Mouse (Mus musculus): ENCODE measurements around the gene Shc1. TPM values are rescaled to one million over a fixed set of nuclear protein-coding genes. Genes with fewer than 3 reads are reported as not detected.
"Not testable (repeated sequence)": the region's sequence is repeated elsewhere in the genome, so short reads cannot be mapped to it uniquely, and the experiment has no call there.

Shc1 gene
- polyA plus RNA-seq, 1 experiment from 2014 or later: 57.5 TPM

DNA sequence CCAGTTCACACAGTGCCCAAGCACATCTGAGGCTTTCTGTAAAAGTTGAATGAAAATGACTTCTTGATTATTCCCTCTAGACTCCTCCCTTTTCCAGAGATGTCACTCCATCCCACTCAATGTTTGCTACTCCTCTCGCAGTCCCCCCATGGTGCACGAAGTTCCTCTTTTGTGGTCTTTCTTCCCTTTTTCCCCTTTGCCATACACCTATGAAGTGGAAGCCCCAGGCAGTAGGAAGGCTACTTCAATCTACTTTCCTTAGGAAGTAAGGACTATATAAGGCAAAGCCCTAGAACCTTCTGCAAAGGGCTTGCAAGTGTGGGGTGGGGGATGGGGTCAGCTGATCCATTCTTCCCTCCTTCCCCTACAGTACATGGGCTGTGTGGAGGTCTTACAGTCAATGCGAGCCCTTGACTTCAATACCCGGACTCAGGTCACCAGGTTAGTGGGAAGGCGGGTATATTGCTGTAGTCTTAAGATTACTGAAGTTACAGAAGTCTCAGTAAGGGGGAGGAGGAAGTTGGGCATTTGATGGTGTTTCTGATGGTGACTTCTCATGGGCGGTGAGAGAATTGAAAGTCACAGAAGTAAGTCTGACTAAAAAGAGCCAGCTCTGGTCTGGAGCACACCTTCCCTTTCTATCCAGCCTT is 4.4 kb downstream of the Shc1 start:
- Histone ChIP-seq H3K27ac (no peak overlapping the region), H3K4me3 (peak overlapping the region; percentile 36; the same call in 1 of the 2 replicates), H3K4me1 (peaks cover 44% of the 10 kb centered on the region), H3K9ac (no peak overlapping the region), H3K27me3 (replicated peaks) (no peaks in the 10 kb centered on the region), H3K4me2 (replicated peaks) (peak overlapping the region; percentile 64), H3K36me3 (peaks cover 29% of the 10 kb centered on the region), H3K9me3 (no peaks in the 10 kb centered on the region)
- no peak for ATAC-seq (ENCODE audit: low FRiP score, low read depth)
- WGBS: 74% methylated on average over 6 of the region's 6 CpGs

- Histone ChIP-seq H3K4me2 (replicated peaks) (no peak overlapping the region), H3K4me1 (peaks cover 35% of the 10 kb centered on the region)
- WGBS: 94% methylated on average over 5 of the region's 5 CpGs
Observed at GRCm38 (mm10) chr3:89424416-89425140, 6.3 kb downstream of the Shc1 start.

GRCm38 (mm10) chr3:89425141-89425525 is 6.9 kb downstream of the Shc1 start:
- Histone ChIP-seq H3K36me3 (peaks cover 29% of the 10 kb centered on the region), H3K9ac (no peak overlapping the region), H3K9me3 (no peaks in the 10 kb centered on the region), H3K4me3 (no peak overlapping the region), H3K4me2 (replicated peaks) (no peak overlapping the region), H3K27me3 (replicated peaks) (no peaks in the 10 kb centered on the region), H3K4me1 (peaks cover 30% of the 10 kb centered on the region), H3K27ac (no peak overlapping the region)
- 88% methylated on average over 5 of the region's 5 CpGs for WGBS
- no peak for ATAC-seq (ENCODE audit: low FRiP score, low read depth)

More at GRCm38 (mm10) chr3:89424416-89425140, 6.3 kb downstream of the Shc1 start:
- Histone ChIP-seq H3K27ac (no peak overlapping the region), H3K36me3 (peaks cover 29% of the 10 kb centered on the region), H3K9ac (no peak overlapping the region), H3K27me3 (replicated peaks) (no peaks in the 10 kb centered on the region), H3K9me3 (no peaks in the 10 kb centered on the region), H3K4me3 (no peak overlapping the region)
- ATAC-seq (ENCODE audit: low FRiP score, low read depth): no peak

DNA sequence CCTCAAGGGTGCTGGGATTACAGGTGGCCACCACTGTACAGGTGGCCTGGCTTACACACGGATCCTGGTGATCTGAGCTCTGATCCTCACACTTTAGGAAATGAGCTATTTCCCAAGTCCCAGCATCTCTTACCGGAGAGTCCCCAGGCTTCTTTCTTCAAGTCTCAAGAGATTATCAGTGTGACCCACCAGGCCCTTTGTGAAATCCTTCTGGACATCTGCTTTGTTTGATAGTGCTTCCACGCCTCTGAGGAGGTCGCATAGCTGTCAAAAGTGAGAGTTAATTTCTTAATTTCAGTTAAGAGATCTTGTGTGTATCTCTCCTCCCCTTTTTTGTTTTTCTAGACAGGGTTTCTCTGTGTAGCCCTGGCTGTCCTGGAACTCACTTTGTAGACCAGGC is 7.6 kb downstream of the Shc1 start:
- H3K36me3 ChIP-seq: peaks cover 29% of the 10 kb centered on the region
- H3K9me3 ChIP-seq: no peaks in the 10 kb centered on the region
- no peaks in the 10 kb centered on the region for H3K27me3 ChIP-seq (replicated peaks)
- peaks cover 31% of the 10 kb centered on the region for H3K4me1 ChIP-seq
- H3K9ac ChIP-seq: no peak overlapping the region
- H3K4me3 ChIP-seq: no peak overlapping the region
- H3K4me2 ChIP-seq (replicated peaks): no peak overlapping the region
- no peak for ATAC-seq (ENCODE audit: low FRiP score, low read depth)
- 88% methylated on average over 4 of the region's 4 CpGs for WGBS
- H3K27ac ChIP-seq: no peak overlapping the region

- ATAC-seq (ENCODE audit: low FRiP score, low read depth); H3K9me3 ChIP-seq; H3K27me3 ChIP-seq (replicated peaks); H3K9ac ChIP-seq; H3K27ac ChIP-seq; H3K4me3 ChIP-seq; H3K4me2 ChIP-seq (replicated peaks): not testable (repeated sequence)
- 93% methylated on average over 7 of the region's 7 CpGs for WGBS
- Histone ChIP-seq H3K4me1 (peaks cover 11% of the 10 kb centered on the region), H3K36me3 (peaks cover 46% of the 10 kb centered on the region)
Observed at GRCm38 (mm10) chr3:89429021-89429420, 10.8 kb downstream of the Shc1 start.

DNA sequence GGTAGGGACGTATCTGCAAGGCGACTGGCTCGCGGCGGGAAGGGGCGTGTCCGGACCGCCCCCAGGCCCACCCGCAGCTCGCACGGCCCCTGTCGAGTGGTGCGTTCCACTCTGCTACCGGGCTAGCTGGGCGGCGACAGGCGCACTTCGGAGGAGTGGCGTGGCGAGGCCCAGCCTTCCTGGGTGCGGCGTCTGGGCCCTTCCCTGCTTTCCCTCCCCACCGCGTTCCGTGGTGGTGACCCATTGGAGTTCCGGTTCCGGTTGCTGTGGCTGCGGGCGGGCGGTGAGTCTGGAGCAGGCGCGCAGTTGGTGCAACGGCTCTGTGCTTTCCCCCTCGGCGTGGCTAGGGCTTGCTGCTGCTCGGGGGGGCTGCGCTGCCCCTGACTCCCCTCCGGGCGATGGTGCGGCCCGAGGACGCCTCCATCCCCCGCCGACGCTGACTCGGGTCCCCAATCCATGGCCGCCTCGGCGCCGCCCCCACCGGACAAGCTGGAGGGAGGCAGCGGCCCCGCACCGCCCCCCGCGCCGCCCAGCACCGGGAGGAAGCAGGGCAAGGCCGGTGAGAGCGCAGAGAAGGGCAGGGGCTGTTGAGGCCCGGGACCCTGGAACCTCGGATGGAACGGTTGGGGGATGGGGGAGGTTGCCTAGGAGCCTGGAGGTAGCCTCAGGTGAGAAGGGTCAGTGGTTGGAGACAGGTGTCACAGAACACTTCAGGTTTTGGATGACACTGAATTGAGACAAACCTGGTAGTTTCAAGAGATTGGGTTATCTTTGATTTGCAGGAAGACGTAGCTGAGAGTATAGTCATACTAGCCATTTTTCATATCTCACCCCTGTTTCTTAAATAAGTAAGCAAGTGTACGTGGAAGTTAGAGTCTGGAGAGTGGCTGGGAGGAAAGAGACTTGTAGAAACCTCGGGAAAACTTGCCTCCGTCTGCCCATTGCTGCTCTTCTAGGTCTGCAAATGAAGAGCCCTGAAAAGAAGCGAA is 12.2 kb downstream of the Shc1 start, which contains the start of gene Pygo2:
Gene Pygo2, plus strand, starts transcription at position 44 of the 989 bp plus-strand sequence.
- peak within 1 kb of the TSS; percentile 99 for H3K4me3 ChIP-seq
- peak; percentile 97 for ATAC-seq (ENCODE audit: low FRiP score, low read depth)
- H3K4me2 ChIP-seq (replicated peaks): peak within 1 kb of the TSS; percentile 91
- peak within 1 kb of the TSS; percentile 95 for H3K9ac ChIP-seq
- no peaks in the 10 kb centered on the region for H3K9me3 ChIP-seq
- H3K36me3 ChIP-seq: peaks cover 46% of the 10 kb centered on the region
- H3K27me3 ChIP-seq (replicated peaks): no peaks in the 10 kb centered on the region
- 2% methylated on average over 67 of the region's 68 CpGs for WGBS
- peak within 1 kb of the TSS; percentile 69 for H3K27ac ChIP-seq
- H3K4me1 ChIP-seq: peaks cover 11% of the 10 kb centered on the region

DNA sequence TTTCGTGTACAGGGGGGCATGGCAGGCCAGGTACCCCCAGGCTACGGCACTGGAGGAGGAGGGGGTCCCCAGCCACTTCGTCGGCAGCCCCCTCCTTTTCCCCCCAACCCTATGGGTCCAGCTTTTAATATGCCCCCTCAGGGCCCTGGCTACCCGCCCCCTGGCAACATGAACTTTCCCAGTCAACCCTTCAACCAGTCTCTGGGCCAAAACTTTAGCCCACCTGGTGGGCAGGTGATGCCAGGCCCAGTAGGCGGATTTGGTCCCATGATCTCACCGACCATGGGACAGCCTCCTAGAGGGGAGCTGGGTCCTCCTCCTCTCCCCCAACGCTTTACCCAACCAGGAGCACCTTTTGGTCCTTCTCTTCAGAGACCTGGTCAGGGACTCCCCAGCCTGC is 14.4 kb downstream of the Shc1 start:
- H3K36me3 ChIP-seq: peaks cover 31% of the 10 kb centered on the region
- ATAC-seq (ENCODE audit: low FRiP score, low read depth): no peak
- no peak overlapping the region for H3K4me3 ChIP-seq
- no peak overlapping the region for H3K4me2 ChIP-seq (replicated peaks)
- no peaks in the 10 kb centered on the region for H3K27me3 ChIP-seq (replicated peaks)
- H3K9me3 ChIP-seq: no peaks in the 10 kb centered on the region
- no peak overlapping the region for H3K27ac ChIP-seq
- H3K4me1 ChIP-seq: peaks cover 28% of the 10 kb centered on the region
- WGBS: 92% methylated on average over 8 of the region's 8 CpGs
- H3K9ac ChIP-seq: no peak overlapping the region

- ATAC-seq (ENCODE audit: low FRiP score, low read depth): no peak
- whole genome bisulfite sequencing: 83% methylated on average over 11 of the region's 11 CpGs
- H3K27ac ChIP-seq: no peak overlapping the region
- peaks cover 28% of the 10 kb centered on the region for H3K4me1 ChIP-seq
- H3K4me2 ChIP-seq (replicated peaks): no peak overlapping the region
- no peaks in the 10 kb centered on the region for H3K27me3 ChIP-seq (replicated peaks)
- H3K9ac ChIP-seq: no peak overlapping the region
- H3K4me3 ChIP-seq: no peak overlapping the region
- H3K9me3 ChIP-seq: no peaks in the 10 kb centered on the region
- H3K36me3 ChIP-seq: peaks cover 31% of the 10 kb centered on the region
Observed at GRCm38 (mm10) chr3:89434532-89434931, 16.3 kb downstream of the Shc1 start.

DNA sequence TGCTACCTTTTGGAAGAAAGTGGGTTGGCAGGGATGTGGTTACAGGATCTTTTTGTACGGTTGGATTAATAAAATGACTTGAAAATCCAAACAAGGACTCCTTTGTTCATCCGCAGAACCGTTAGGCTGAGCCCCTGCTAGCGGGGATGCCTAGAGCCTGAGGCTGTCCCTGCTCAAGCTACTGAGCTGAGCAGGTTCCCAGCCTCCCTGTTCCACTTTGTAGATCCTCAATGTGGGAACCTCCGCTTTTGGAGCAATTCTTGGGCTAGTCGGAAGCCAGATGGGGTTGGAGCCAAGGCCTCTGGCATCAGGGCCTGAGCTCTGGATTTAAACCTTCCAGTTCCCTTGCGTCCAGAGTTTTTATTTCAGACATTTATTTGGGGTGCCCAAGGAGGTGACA is 16.8 kb downstream of the Shc1 start:
- no peaks in the 10 kb centered on the region for H3K9me3 ChIP-seq
- H3K36me3 ChIP-seq: peaks cover 31% of the 10 kb centered on the region
- no peak overlapping the region for H3K4me2 ChIP-seq (replicated peaks)
- no peaks in the 10 kb centered on the region for H3K27me3 ChIP-seq (replicated peaks)
- H3K4me3 ChIP-seq: no peak overlapping the region
- no peak for ATAC-seq (ENCODE audit: low FRiP score, low read depth)
- no peak overlapping the region for H3K27ac ChIP-seq
- WGBS: 72% methylated on average over 7 of the region's 7 CpGs
- no peak overlapping the region for H3K9ac ChIP-seq
- peaks cover 28% of the 10 kb centered on the region for H3K4me1 ChIP-seq

- H3K4me2 ChIP-seq (replicated peaks): peak within 1 kb of the TSS; percentile 56
- H3K9me3 ChIP-seq: no peaks in the 10 kb centered on the region
- no peak within 1 kb of the TSS for H3K27ac ChIP-seq
- peak; percentile 37; the same call in 1 of the 2 replicates for ATAC-seq (ENCODE audit: low FRiP score, low read depth)
- peaks cover 17% of the 10 kb centered on the region for H3K4me1 ChIP-seq
- WGBS: 5% methylated on average over 16 of the region's 16 CpGs
- H3K9ac ChIP-seq: peak within 1 kb of the TSS; percentile 26
- H3K36me3 ChIP-seq: peaks cover 31% of the 10 kb centered on the region
- H3K4me3 ChIP-seq: peak within 1 kb of the TSS; percentile 29
- no peaks in the 10 kb centered on the region for H3K27me3 ChIP-seq (replicated peaks)
Observed at GRCm38 (mm10) chr3:89436176-89437113, 18.2 kb downstream of the Shc1 start, which contains the start of gene Pbxip1. TSS of gene Pbxip1 (plus strand) at chr3:89436706.

- Histone ChIP-seq H3K4me2 (replicated peaks) (peak overlapping the region; percentile 56), H3K4me3 (peak overlapping the region; percentile 29; the same call in 1 of the 2 replicates), H3K9ac (peak overlapping the region; percentile 26; the same call in 1 of the 2 replicates), H3K4me1 (peaks cover 17% of the 10 kb centered on the region; the same call in 1 of the 2 replicates), H3K27ac (no peak overlapping the region), H3K36me3 (peaks cover 29% of the 10 kb centered on the region), H3K9me3 (no peaks in the 10 kb centered on the region), H3K27me3 (replicated peaks) (no peaks in the 10 kb centered on the region)
- no peak for ATAC-seq (ENCODE audit: low FRiP score, low read depth)
- 24% methylated on average over 5 of the region's 5 CpGs for WGBS
Observed at GRCm38 (mm10) chr3:89437269-89437668, 19.0 kb downstream of the Shc1 start.
